Mouse (Mus musculus) intestine, embryonic 16.5 days (tissue): Measurements from ENCODE around the gene Cox18. TPM values are rescaled to one million over a fixed set of nuclear protein-coding genes. Genes with fewer than 3 reads are reported as not detected.

Experiments
- ATAC-seq: fragments of 200-750 bp; cut with Nextera tagmentation; 2 replicates; pipeline ENCODE4 v1.8.0; 2017; ENCODE audit warnings: moderate TSS enrichment, moderate library complexity
- H3K27ac ChIP-seq: fragments of 300-500 bp; sonication (generic); 2 replicates; pipeline ENCODE4 v1.5.1; 2014; ENCODE audit warnings: mild to moderate bottlenecking, low read length
- H3K27me3 ChIP-seq: fragments of 300-500 bp; sonication (generic); replicated peaks from 2 replicates; pipeline ENCODE4 v1.6.1; 2014; ENCODE audit warnings: low read length, control low read depth, mixed read lengths; ENCODE audit not compliant: control insufficient read depth, insufficient read depth
- H3K36me3 ChIP-seq: fragments of 300-500 bp; sonication (generic); 2 replicates; pipeline ENCODE4 v1.6.1; 2014; ENCODE audit warnings: low read length, control low read depth; ENCODE audit not compliant: control insufficient read depth, insufficient read depth
- H3K4me1 ChIP-seq: fragments of 300-500 bp; sonication (generic); 2 replicates; pipeline ENCODE4 v1.6.1; 2014; ENCODE audit warnings: low read length, control low read depth, mixed read lengths; ENCODE audit not compliant: control insufficient read depth, insufficient read depth
- H3K4me2 ChIP-seq: fragments of 300-500 bp; sonication (generic); 2 replicates; pipeline ENCODE4 v1.6.1; 2014; ENCODE audit warnings: low read depth, low read length, control low read depth
- H3K4me3 ChIP-seq: fragments of 300-500 bp; sonication (generic); 2 replicates; pipeline ENCODE4 v1.5.1; 2014; ENCODE audit warnings: mild to moderate bottlenecking, low read length
- H3K9ac ChIP-seq: fragments of 300-500 bp; sonication (generic); 2 replicates; pipeline ENCODE4 v1.6.1; 2014; ENCODE audit warnings: low read depth, low read length
- H3K9me3 ChIP-seq: fragments of 300-500 bp; sonication (generic); 2 replicates; pipeline ENCODE4 v1.6.1; 2016; ENCODE audit warnings: low read length, control low read depth; ENCODE audit not compliant: control insufficient read depth
- WGBS: fragments of 180-500 bp; shearing (Covaris S2); extraction: QIAGEN DNeasy Blood & Tissue Kit; methylation state at CpG from one replicate; pipeline ENCODE4 v1.1.7; 2014; 5-methylcytosine and 5-hydroxymethylcytosine counted together
- polyA plus RNA-seq: library from polyadenylated mRNA; unstranded; fragments of >200 nt; fragmentation: Nextera tagmentation; extraction: Ambion mirVana; gene quantifications from 2 replicates; pipeline ENCODE4 v1.2.1, GENCODE M21; 2015

Cox18 gene
- polyA plus RNA-seq, 1 experiment from 2014 or later: 26.7 TPM

DNA sequence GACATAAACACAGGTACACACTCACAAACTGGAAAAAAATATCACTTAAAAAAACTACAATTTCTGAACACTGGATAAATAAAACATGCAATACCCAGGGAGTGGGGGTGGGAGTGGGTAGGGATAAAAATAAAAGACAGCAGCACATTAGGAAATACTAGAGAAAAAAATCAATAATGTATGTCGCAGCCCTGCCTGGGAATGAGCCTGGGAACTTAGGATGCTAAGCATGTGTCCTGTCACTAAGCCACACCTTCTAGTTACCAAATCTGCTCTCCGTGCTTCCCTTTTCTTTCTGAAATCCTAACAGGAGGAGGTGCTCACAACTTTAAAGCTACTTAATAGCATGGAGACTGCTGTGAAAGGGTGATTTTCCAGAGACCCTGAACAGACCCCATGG is 6.0 kb upstream of the Cox18 start:
- Histone ChIP-seq H3K4me2 (no peak overlapping the region), H3K9ac (no peak overlapping the region), H3K4me3 (no peak overlapping the region), H3K9me3 (no peaks in the 10 kb centered on the region), H3K4me1 (peaks cover 1% of the 10 kb centered on the region; the same call in 1 of the 2 replicates), H3K27me3 (no peaks in the 10 kb centered on the region), H3K36me3 (peaks cover 10% of the 10 kb centered on the region), H3K27ac (no peak overlapping the region)
- no peak for ATAC-seq
- WGBS: 84% methylated on average over 2 of the region's 2 CpGs

DNA sequence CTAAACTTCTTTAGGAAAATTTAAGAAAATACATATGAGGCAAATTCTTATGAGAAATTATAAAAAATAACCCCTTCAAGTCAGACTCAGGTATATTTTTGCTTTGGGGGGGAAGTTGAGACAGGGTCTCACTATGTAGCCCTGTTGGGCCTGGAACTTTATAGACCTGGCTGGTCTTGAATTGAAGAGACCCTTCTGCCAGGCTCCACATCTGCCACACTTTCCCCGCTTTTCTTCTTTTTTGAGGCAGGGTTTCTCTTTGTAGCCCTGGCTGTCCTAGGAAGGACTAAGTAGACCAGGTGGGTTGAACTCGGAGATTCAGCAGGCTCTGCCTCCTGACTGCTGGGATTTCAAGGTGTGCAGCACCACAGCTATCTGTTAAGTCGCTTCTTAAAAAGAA is 2.9 kb upstream of the Cox18 start:
- H3K27ac ChIP-seq: no peak overlapping the region
- ATAC-seq: no peak
- peaks cover 7% of the 10 kb centered on the region for H3K36me3 ChIP-seq
- no peak overlapping the region for H3K9ac ChIP-seq
- H3K4me3 ChIP-seq: no peak overlapping the region
- no peak overlapping the region for H3K4me2 ChIP-seq
- no peaks in the 10 kb centered on the region for H3K9me3 ChIP-seq
- H3K4me1 ChIP-seq: peaks cover 9% of the 10 kb centered on the region
- 93% methylated on average over 3 of the region's 3 CpGs for WGBS
- no peaks in the 10 kb centered on the region for H3K27me3 ChIP-seq

DNA sequence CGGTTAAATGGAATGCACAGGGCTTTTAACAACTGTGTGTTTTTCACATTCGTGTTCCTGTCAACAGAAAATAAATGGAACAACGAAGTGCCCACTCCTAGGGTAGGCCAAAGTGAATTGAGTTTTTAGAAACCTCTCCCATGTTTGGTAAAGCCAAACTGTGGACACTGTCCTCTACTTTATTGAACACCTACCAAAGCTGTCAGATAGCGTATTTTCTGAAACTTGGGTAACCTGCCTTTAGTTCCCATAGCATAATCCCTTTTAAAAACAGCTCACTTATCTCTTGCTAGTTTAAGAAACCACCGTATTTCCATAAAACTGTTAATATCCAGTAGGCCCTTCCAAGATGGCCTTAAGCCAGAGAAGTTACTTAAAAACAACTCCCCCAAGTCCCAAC is 929 bp upstream of the Cox18 start:
- H3K4me2 ChIP-seq: peak overlapping the region; percentile 50
- H3K4me3 ChIP-seq: peak overlapping the region; percentile 93; the same call in 1 of the 2 replicates
- peaks cover 6% of the 10 kb centered on the region; the same call in 1 of the 2 replicates for H3K36me3 ChIP-seq
- no peaks in the 10 kb centered on the region for H3K27me3 ChIP-seq
- H3K9me3 ChIP-seq: no peaks in the 10 kb centered on the region
- no peak for ATAC-seq
- H3K27ac ChIP-seq: no peak overlapping the region
- H3K4me1 ChIP-seq: peaks cover 9% of the 10 kb centered on the region
- 83% methylated on average over 5 of the region's 5 CpGs for WGBS
- H3K9ac ChIP-seq: no peak overlapping the region

DNA sequence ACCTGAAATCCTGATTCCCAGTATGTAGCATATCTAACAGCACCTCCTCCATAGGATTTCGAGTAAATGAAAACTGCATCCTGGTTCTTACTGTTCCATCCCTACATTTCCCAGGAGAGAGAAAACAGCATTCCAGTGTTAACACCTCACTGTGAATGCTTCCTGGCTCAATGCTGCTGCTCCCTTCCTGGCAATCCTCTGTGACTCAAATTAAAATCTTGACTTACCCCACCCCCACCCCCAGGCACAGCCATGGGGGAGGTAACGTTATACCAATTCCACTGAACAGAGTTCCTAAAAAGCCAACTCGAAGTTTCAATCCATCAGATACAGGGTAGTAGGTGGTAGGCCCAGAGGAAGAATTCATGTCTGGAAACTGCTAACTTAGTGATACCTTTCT is 864 bp downstream of the Cox18 start:
- Histone ChIP-seq H3K9me3 (no peaks in the 10 kb centered on the region), H3K4me3 (peak overlapping the region; percentile 93), H3K27ac (no peak overlapping the region), H3K9ac (peak overlapping the region; percentile 87), H3K36me3 (peaks cover 3% of the 10 kb centered on the region; the same call in 1 of the 2 replicates), H3K27me3 (no peaks in the 10 kb centered on the region), H3K4me1 (peaks cover 9% of the 10 kb centered on the region), H3K4me2 (peak overlapping the region; percentile 74)
- WGBS: 33% methylated on average over 3 of the region's 3 CpGs
- no peak for ATAC-seq

DNA sequence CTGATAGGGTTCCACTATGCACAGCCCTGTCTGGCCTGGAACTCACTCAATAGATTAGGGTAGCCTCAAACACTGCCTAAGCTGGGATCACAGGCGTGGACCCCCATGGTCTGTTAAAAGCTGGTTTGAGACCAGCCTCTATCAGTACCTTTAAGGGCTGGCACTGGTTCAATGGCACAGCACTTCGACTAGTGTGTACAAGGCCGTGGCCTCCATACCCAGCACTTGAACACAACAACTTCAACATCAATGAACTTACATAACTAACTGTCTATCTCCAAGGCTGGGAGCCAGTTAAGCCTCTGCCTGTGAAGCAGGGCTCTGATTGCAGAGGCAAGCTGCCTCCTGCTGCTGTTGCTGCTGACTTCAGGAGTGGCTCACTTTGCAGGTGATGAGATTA is 6.0 kb downstream of the Cox18 start:
- Histone ChIP-seq H3K4me3 (no peak overlapping the region), H3K4me2 (no peak overlapping the region), H3K27ac (no peak overlapping the region), H3K4me1 (peaks cover 1% of the 10 kb centered on the region), H3K9ac (no peak overlapping the region), H3K9me3 (no peaks in the 10 kb centered on the region), H3K27me3 (no peaks in the 10 kb centered on the region), H3K36me3 (peaks cover 20% of the 10 kb centered on the region)
- ATAC-seq: no peak
- 96% methylated on average over 3 of the region's 3 CpGs for WGBS

DNA sequence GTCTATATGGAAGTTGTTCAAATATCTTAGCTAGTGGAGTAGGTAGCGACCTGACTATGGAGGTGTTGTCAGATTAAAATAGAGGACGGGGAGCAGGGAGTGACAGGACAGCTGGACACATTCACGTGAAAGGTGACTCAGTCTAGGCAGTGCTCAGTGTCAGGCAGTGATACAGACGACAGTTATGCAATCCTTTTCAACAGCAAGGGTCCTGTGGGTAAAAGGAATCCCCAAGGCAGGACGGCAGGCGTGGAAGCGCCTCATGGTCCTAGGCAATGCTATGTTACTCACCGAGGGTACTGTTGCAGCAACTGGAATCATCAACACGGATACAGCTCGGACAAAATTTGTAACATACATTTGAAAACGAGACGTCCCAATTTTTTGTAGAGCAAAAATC is 6.6 kb downstream of the Cox18 start:
- Histone ChIP-seq H3K36me3 (peaks cover 20% of the 10 kb centered on the region), H3K4me1 (no peaks in the 10 kb centered on the region), H3K9me3 (no peaks in the 10 kb centered on the region), H3K27ac (no peak overlapping the region), H3K4me3 (no peak overlapping the region), H3K27me3 (no peaks in the 10 kb centered on the region), H3K9ac (no peak overlapping the region), H3K4me2 (no peak overlapping the region)
- 91% methylated on average over 12 of the region's 12 CpGs for WGBS
- no peak for ATAC-seq

DNA sequence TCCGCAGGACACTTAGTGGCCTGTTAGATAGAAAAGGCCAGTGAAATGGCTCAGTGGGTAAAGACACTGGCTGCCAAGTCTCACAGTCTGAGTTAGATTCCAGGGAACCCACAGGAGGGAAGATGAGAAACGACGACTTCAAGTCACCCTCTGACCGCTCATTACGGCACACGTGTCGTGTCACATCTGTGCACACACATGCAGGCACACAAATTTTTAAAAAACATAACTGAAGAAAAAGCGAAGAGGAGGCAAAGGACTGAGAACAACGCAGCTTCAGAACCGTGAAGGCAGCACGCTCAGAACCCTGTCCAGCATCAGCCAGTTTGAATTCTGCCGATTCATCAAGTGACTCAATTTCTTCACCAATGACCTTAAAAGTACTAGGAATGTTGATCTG is 10.4 kb downstream of the Cox18 start:
- Histone ChIP-seq H3K27me3 (no peaks in the 10 kb centered on the region), H3K4me2 (no peak overlapping the region), H3K4me1 (no peaks in the 10 kb centered on the region), H3K9me3 (no peaks in the 10 kb centered on the region), H3K4me3 (no peak overlapping the region), H3K9ac (no peak overlapping the region), H3K27ac (no peak overlapping the region), H3K36me3 (peaks cover 17% of the 10 kb centered on the region)
- no peak for ATAC-seq
- WGBS: 95% methylated on average over 12 of the region's 12 CpGs

DNA sequence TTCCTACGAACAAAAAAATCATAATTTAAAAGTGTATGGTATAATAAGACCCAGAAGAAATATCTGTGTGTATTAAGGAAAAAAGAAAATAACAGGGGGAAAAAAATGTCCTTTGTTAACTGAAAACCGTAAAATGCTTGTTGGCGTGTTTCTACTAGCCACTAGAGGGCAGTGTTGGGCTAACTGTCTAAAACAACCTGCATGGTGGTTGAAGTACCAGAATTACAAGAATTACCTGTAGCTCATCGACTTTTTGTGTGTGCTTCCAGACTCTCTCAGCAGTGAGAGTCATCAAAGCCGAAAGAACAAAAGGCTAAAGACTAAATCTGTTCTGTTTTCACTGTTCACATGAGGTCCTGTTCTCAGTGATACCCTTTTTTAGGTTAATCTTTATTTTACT is 20.6 kb downstream of the Cox18 start:
- Histone ChIP-seq H3K4me1 (no peaks in the 10 kb centered on the region), H3K27me3 (no peaks in the 10 kb centered on the region), H3K4me3 (no peak overlapping the region), H3K4me2 (no peak overlapping the region), H3K9me3 (no peaks in the 10 kb centered on the region), H3K27ac (no peak overlapping the region), H3K9ac (no peak overlapping the region), H3K36me3 (no peaks in the 10 kb centered on the region)
- no peak; the same call in 1 of the 2 replicates for ATAC-seq
- 13% methylated on average over 5 of the region's 5 CpGs for WGBS

DNA sequence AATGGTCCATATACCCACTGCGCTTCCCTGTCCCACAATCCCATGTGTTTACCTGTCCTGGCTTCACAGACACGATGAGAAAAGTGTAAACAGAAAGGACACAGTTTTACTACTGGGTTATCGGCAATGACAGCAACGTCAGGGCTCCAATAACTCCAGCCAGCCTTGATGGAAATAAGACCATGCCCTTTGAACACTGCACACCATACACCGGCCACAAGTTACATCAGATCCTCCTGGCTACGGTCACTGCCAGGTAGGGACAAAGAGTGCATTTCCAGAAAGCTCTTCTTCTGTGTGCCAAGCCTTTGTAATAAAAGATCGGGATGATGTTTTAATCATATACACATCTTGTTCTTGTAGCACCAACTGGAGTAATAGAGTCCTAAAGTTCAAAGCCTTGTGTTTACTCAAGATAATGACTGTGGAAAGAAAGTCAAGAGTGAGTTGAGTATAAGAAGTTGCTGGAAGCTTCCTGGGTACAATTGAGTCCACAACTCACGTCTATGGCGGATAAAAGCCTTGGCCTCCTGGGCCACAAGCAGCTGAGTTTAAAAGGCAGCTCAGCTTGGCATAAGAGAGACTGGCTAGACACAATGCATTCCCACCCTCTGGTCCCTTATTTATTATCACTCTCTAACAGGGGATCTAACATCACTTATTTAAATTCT is 21.2 kb downstream of the Cox18 start:
- no peaks in the 10 kb centered on the region for H3K4me1 ChIP-seq
- WGBS: 55% methylated on average over 9 of the region's 9 CpGs
- 0 out of 2 replicates have a peak overlapping the region, but pooled peaks have one; percentile 20 for H3K4me2 ChIP-seq
- H3K9me3 ChIP-seq: no peaks in the 10 kb centered on the region
- 0 out of 2 replicates have a peak overlapping the region, but pooled peaks have one; percentile 1 for H3K4me3 ChIP-seq
- no peak overlapping the region for H3K27ac ChIP-seq
- H3K9ac ChIP-seq: no peak overlapping the region
- ATAC-seq: peak; percentile 81
- H3K36me3 ChIP-seq: no peaks in the 10 kb centered on the region
- no peaks in the 10 kb centered on the region for H3K27me3 ChIP-seq
